Mouse (Mus musculus): Measurements from ENCODE around the gene Cerk.
"Not testable (repeated sequence)": the region's sequence is repeated elsewhere in the genome, so short reads cannot be mapped to it uniquely, and the experiment has no call there.

The Cerk gene

DNA sequence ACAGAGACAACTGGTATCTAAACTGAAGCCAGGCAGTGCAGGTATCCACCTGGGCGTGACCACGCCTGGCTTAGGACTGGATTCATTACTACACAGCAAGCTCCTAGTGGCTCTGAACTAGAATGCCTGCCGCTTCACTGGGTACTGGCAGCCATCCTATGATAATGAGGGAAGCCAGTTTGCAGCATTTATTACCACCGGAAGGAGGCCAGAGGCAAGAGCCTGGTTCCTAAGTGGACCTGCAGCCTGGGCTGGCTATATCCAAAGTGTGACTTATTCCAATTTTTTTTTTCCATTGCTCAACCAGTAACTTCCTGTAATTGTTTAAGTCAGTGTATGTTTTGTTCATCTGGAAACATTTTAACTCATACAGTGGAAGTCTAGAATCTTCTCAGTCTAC is 20.4 kb upstream of the Cerk start:
- no peak for DNase-seq (ENCODE audit: low spot score in 2 of 2)

- DNase-seq (ENCODE audit: low spot score in 2 of 2) = no peak
These were observed 19.4 kb upstream of the Cerk start for GRCm38 (mm10) chr15:86205300-86205699.

GRCm38 (mm10) chr15:86203942-86204561 is 18.1 kb upstream of the Cerk start:
- no peak for DNase-seq (ENCODE audit: low spot score in 2 of 2)

GRCm38 (mm10) chr15:86203292-86203793 is 17.4 kb upstream of the Cerk start:
- DNase-seq (ENCODE audit: low spot score in 2 of 2) = no peak

- DNase-seq (ENCODE audit: low spot score in 2 of 2) = no peak
These were observed 16.7 kb upstream of the Cerk start for GRCm38 (mm10) chr15:86202640-86203039.

- DNase-seq (ENCODE audit: low spot score in 2 of 2) = no peak
These were observed 15.9 kb upstream of the Cerk start for GRCm38 (mm10) chr15:86201696-86202330.

GRCm38 (mm10) chr15:86201095-86201494 is 15.2 kb upstream of the Cerk start:
- no peak for DNase-seq (ENCODE audit: low spot score in 2 of 2)

GRCm38 (mm10) chr15:86200169-86200568 is 14.2 kb upstream of the Cerk start:
- no peak for DNase-seq (ENCODE audit: low spot score in 2 of 2)

DNA sequence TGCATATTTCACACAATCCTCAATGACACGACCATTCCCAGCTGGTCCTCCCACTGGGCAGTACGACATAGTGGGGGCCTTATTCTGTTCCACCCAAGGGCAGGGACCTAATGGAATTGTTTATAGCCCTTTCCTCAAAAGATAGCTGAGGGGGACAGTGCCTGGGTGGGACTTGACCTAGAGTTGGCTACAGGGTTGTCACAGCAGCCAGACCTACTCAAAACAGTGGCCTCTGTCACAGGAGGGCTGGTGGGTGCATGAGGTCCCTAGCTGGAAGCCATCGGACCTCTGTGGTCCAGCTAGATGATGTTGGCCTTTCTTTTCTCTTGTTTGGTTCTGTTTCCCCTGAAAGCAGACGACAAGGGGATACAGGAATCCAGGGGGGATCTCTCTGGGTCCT is 13.5 kb upstream of the Cerk start:
- no peak for DNase-seq (ENCODE audit: low spot score in 2 of 2)

GRCm38 (mm10) chr15:86199052-86199451 is 13.1 kb upstream of the Cerk start:
- DNase-seq (ENCODE audit: low spot score in 2 of 2) = no peak

- not testable (repeated sequence) for DNase-seq (ENCODE audit: low spot score in 2 of 2)
These were observed 8.9 kb upstream of the Cerk start for GRCm38 (mm10) chr15:86194676-86195453.

DNA sequence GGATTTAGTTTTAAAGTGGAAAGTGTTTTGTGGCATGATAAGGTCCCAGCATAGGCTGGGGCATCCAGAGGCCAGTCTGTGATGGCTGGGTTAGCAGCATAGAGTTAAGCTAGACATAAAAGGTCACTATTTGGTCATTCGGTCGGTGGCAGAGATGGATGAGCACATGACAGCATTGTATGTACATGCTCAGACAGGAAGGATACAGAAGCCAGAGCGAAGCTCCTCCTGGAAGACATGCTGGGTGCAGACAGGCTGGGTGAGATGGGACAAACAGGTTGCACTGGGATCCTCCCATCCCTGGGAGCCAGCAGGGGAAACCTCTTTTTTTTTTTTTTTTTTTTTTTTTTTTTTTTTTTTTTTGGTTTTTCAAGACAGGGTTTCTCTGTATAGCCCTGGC is 6.0 kb upstream of the Cerk start:
- no peak for DNase-seq (ENCODE audit: low spot score in 2 of 2)

- no peak for DNase-seq (ENCODE audit: low spot score in 2 of 2)
These were observed 5.6 kb upstream of the Cerk start for GRCm38 (mm10) chr15:86191505-86191904.

- DNase-seq (ENCODE audit: low spot score in 2 of 2) = no peak
These were observed 4.4 kb upstream of the Cerk start for GRCm38 (mm10) chr15:86190387-86190786.

GRCm38 (mm10) chr15:86188746-86189470 is 3.0 kb upstream of the Cerk start:
- DNase-seq (ENCODE audit: low spot score in 2 of 2) = no peak

- DNase-seq (ENCODE audit: low spot score in 2 of 2) = no peak
These were observed 2.2 kb upstream of the Cerk start for GRCm38 (mm10) chr15:86188186-86188585.

- no peak for DNase-seq (ENCODE audit: low spot score in 2 of 2)
These were observed 745 bp upstream of the Cerk start for GRCm38 (mm10) chr15:86186686-86187085.

GRCm38 (mm10) chr15:86184851-86185688 is 871 bp downstream of the Cerk start:
- DNase-seq (ENCODE audit: low spot score in 2 of 2) = peak in 1 of 2 experiments; percentile 49

GRCm38 (mm10) chr15:86184071-86184470 is 1.9 kb downstream of the Cerk start:
- DNase-seq (ENCODE audit: low spot score in 2 of 2) = no peak

DNA sequence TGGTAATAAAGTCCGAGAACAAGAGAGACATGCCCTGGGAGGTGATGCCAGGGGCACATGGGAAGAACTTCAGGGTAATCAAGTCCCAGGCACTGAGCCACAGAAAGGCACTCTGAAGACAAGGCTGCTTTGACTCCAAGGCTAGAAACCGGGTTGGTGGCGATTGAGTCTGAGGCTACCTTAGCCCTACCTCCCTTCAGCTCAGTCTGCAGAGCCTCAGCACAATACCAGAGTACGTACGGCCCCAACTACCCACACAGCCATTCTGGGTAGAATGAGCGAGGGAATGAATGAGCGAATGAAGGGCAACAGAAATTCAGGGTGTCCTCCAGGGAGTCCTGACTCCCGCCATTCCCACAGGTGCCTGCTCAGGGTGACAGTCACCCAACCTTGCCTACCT is 2.5 kb downstream of the Cerk start:
- no peak for DNase-seq (ENCODE audit: low spot score in 2 of 2)

DNA sequence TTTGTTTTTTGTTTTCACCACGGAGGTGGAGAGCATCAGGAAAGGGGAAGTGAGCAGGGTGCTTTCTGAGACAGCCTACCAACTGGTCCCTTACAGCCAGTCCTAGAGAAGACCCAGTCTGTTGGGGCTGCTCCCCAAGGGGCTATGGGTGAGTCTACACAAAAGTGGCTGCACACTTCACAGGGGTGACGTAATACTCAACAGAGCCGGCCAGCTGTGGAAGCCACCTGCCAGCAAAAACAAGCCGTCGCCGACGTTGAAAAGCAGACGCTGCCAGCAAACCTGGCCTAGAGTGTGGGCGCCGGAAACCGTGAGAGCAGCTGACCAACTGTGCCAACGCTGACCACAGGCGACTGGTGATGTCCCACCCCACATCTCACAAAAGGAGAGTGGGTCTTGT is 3.3 kb downstream of the Cerk start:
- DNase-seq (ENCODE audit: low spot score in 2 of 2) = no peak
